Mouse (Mus musculus) forebrain, postnatal 0 days (tissue): ENCODE data around the gene Iqce. TPM values are rescaled to one million over a fixed set of nuclear protein-coding genes. Genes with fewer than 3 reads are reported as not detected.

Experiments
- ATAC-seq: fragments of 200-750 bp; cut with Nextera tagmentation; 2 replicates; pipeline ENCODE4 v1.8.0; 2017; ENCODE audit warnings: mild to moderate bottlenecking, moderate library complexity
- DNase-seq: peaks from one replicate; pipeline ENCODE4 v3.0.0-alpha.2; 2015
- H3K27ac ChIP-seq: fragments of 300-500 bp; sonication (generic); 2 replicates; pipeline ENCODE4 v1.5.1; 2014; ENCODE audit warnings: low read depth, mild to moderate bottlenecking, antibody characterized with exemption, low read length, moderate library complexity, mixed read lengths
- H3K27me3 ChIP-seq: fragments of 300-500 bp; sonication (generic); 2 replicates; pipeline ENCODE4 v1.6.1; 2014; ENCODE audit warnings: mild to moderate bottlenecking, low read length, mixed read lengths; ENCODE audit not compliant: insufficient read depth
- H3K36me3 ChIP-seq: fragments of 300-500 bp; sonication (generic); 2 replicates; pipeline ENCODE4 v1.6.1; 2014; ENCODE audit warnings: mild to moderate bottlenecking, moderate library complexity; ENCODE audit not compliant: insufficient read depth
- H3K4me1 ChIP-seq: fragments of 300-500 bp; sonication (generic); 2 replicates; pipeline ENCODE4 v1.6.1; 2014; ENCODE audit warnings: antibody characterized with exemption; ENCODE audit not compliant: insufficient read depth
- H3K4me2 ChIP-seq: fragments of 300-500 bp; sonication (generic); 2 replicates; pipeline ENCODE4 v1.6.1; 2014; ENCODE audit warnings: low read depth, mild to moderate bottlenecking, moderate library complexity
- H3K4me3 ChIP-seq: fragments of 300-500 bp; sonication (generic); 2 replicates; pipeline ENCODE4 v1.5.1; 2014; ENCODE audit warnings: low read depth, low read length, mixed read lengths
- H3K9ac ChIP-seq: fragments of 300-500 bp; sonication (generic); 2 replicates; pipeline ENCODE4 v1.6.1; 2014; ENCODE audit warnings: mild to moderate bottlenecking
- H3K9me3 ChIP-seq: fragments of 300-500 bp; sonication (generic); 2 replicates; pipeline ENCODE4 v1.6.1; 2016; ENCODE audit warnings: low read length
- CTCF ChIP-seq: sonication (generic); IDR thresholded peaks from 2 replicates; pipeline ENCODE4 v1.5.1; 2016; ENCODE audit warnings: antibody characterized with exemption, control low read depth, low read depth
- WGBS: fragments of 180-500 bp; shearing (Covaris S2); extraction: QIAGEN DNeasy Blood & Tissue Kit; methylation state at CpG from one replicate; pipeline ENCODE4 v1.1.7; 2014; 5-methylcytosine and 5-hydroxymethylcytosine counted together
- polyA plus RNA-seq: library from polyadenylated mRNA; unstranded; fragments of >200 nt; fragmentation: Nextera tagmentation; extraction: Ambion mirVana; gene quantifications from 2 replicates; pipeline ENCODE4 v1.2.1, GENCODE M21; 2015
- total RNA-seq: library from RNA; depleted of rRNA; stranded (reverse); fragments of >200 nt; gene quantifications from 2 replicates; pipeline ENCODE4 v1.2.3, GENCODE M21; 2014

Gene Iqce
- total and polyA plus RNA-seq, 2 experiments from 2014 or later: 27.1 to 30.6 TPM

DNA sequence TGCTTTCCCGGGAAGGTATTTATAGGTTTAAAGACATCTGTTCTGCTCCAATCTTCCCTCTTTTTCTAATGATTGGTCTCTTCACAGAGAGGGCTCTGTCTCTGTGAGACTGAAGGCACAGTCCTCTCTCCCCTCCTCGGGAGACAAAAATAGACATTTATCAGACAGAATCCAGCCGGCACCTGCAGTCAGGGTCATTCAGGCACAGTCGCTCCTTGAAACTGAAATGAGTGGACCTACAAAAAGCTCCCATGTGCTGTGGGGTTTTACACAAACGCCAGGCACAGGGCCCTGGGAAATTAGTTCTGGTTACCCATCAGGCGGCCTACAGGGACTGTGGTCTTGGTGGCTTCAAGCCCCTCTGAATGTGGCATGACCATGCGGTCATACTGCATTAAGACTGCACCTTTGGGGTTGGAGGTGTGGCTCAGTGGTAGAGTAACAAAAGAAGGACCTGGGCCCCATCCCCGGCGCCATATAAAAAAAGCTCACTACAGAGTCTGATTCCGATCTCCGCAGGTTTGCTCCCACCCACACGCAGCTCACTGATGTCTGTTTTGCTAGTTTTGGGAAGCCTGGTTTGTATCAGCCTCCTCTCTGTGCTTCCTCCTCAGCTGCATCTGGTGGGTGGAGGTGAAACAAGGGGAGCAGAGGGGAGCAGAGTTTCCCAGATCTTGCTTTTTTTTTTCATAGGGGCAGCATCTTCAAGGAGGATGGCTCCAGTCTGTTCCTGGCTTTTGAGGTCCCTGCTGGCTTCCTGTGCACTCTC is 40.1 kb downstream of the Iqce start:
- no peak overlapping the region for H3K9ac ChIP-seq
- H3K27ac ChIP-seq: no peak overlapping the region
- ATAC-seq (no peak), DNase-seq (no peak)
- H3K9me3 ChIP-seq: no peaks in the 10 kb centered on the region
- TF ChIP-seq CTCF: no peak
- H3K36me3 ChIP-seq: peaks cover 10% of the 10 kb centered on the region; the same call in 1 of the 2 replicates
- H3K27me3 ChIP-seq: no peaks in the 10 kb centered on the region
- peaks cover 11% of the 10 kb centered on the region; the same call in 1 of the 2 replicates for H3K4me1 ChIP-seq
- H3K4me3 ChIP-seq: no peak overlapping the region
- 44% methylated on average over 12 of the region's 12 CpGs for WGBS
- H3K4me2 ChIP-seq: no peak overlapping the region

DNA sequence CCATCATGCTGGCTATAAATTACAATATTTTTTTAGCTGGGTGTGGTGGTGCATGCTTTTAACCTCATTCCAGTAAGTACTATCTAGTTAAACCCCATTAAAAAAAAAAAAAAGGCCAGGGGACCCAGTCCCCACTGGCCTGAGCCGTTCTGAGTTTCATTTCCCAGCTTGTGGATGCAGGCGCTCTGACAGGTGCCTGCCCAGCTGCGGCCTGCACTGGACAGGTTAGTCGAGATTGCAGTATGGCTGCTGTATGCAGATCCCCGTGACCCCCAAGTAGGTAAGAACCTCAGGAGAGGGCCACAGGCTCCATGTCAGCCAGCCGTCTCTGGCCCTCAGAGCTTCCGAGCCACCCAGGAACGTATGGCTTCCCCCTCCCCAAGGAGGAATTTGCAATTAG is 40.8 kb downstream of the Iqce start:
- no peak for TF ChIP-seq CTCF
- Histone ChIP-seq H3K36me3 (0 out of 2 replicates have a peak, but pooled peaks cover 9% of the 10 kb centered on the region), H3K9me3 (no peaks in the 10 kb centered on the region), H3K4me2 (no peak overlapping the region), H3K4me1 (peaks cover 11% of the 10 kb centered on the region; the same call in 1 of the 2 replicates), H3K27ac (0 out of 2 replicates have a peak overlapping the region, but pooled peaks have one; percentile 40), H3K4me3 (no peak overlapping the region), H3K27me3 (no peaks in the 10 kb centered on the region), H3K9ac (no peak overlapping the region)
- WGBS: 54% methylated on average over 8 of the region's 8 CpGs
- no peak for ATAC-seq
- DNase-seq: no peak

GRCm38 (mm10) chr5:140660398-140660797 is 41.8 kb downstream of the Iqce start:
- peak overlapping the region; percentile 68 for H3K27ac ChIP-seq
- WGBS: 8% methylated on average over 1 of the region's 1 CpGs
- H3K9me3 ChIP-seq: no peaks in the 10 kb centered on the region
- no peaks in the 10 kb centered on the region for H3K27me3 ChIP-seq
- no peak for TF ChIP-seq CTCF
- H3K4me3 ChIP-seq: no peak overlapping the region
- H3K36me3 ChIP-seq: 0 out of 2 replicates have a peak, but pooled peaks cover 9% of the 10 kb centered on the region
- ATAC-seq: no peak
- H3K4me1 ChIP-seq: peaks cover 11% of the 10 kb centered on the region; the same call in 1 of the 2 replicates
- H3K4me2 ChIP-seq: no peak overlapping the region
- DNase-seq: no peak
- H3K9ac ChIP-seq: no peak overlapping the region

DNA sequence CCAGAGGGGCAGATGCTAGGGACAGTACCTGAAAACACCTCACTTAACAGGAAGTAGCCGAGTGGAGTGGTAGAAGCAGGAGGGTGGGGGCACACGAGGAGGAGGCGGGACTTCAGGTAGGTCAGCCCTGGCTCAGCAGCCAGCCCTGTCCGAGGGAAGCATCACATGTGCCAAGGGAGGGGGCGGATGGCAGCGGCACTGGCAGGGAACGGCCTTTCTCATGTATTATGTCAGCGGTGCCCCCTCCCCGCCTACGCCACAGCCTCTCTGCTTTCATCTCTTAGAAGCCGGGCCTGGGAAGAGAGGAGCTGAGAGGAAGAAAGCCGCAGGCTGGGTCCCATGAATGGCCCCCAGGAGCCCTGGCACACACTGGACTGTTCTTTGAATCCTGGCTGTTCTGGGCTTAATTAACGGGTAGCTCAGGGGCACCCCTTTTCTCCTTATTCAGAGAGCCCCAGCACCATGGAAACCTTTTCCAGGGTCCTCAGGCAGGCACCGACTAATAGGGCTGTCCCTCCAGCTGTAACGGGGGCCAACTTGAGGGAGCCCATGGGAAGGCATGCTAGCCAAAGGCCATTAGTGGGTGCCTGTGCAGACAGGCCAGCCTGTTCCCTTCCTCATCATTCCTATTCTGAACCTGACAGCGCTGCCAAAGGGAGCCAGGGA is 42.4 kb downstream of the Iqce start:
- 0 out of 2 replicates have a peak overlapping the region, but pooled peaks have one; percentile 13 for H3K4me2 ChIP-seq
- peaks cover 11% of the 10 kb centered on the region; the same call in 1 of the 2 replicates for H3K4me1 ChIP-seq
- H3K4me3 ChIP-seq: no peak overlapping the region
- ATAC-seq (peak; percentile 89), DNase-seq (peak; percentile 82)
- 7% methylated on average over 16 of the region's 16 CpGs for WGBS
- no peaks in the 10 kb centered on the region for H3K9me3 ChIP-seq
- no peaks in the 10 kb centered on the region for H3K27me3 ChIP-seq
- peak overlapping the region; percentile 6; the same call in 1 of the 2 replicates for H3K9ac ChIP-seq
- no peak for TF ChIP-seq CTCF
- peak overlapping the region; percentile 68; the same call in 1 of the 2 replicates for H3K27ac ChIP-seq
- H3K36me3 ChIP-seq: 0 out of 2 replicates have a peak, but pooled peaks cover 4% of the 10 kb centered on the region

DNA sequence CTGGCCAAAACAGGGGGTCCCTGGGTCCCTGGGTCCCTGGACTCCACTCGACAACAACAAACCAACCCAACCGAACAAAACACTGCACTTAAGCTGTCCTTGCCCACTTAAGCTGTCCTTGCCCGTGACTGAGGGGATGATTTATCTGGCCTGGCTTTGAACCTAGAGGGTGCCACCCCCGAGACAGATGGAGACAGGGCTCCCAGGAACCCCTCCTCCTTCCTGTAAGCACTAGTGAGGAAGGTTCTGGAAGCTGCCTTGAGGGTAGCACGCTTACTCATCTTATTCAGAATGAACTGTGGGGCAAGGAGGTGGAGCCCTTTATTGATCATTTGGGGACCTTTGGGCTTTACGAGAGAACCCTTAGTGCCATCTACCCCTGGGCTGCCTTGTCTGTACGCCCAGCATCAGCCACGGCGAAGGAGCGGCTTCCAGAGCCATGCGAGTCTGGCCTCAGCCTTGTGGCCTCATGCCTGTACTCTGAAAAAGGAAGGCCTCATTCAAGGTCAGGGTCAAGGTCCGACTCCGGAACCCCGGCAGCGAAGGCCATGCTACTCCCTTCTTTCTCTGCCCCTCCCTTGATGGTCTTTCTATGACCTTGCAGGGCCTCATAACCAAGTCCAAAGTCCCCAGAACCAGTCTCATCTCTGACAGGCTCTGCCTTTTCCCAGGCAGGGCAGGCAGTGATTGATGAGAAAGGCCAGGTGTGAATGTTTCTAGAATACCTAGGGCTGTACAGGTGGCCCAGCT is 47.9 kb downstream of the Iqce start:
- no peaks in the 10 kb centered on the region for H3K9me3 ChIP-seq
- ATAC-seq: no peak
- 86% methylated on average over 15 of the region's 15 CpGs for WGBS
- H3K36me3 ChIP-seq: no peaks in the 10 kb centered on the region
- H3K9ac ChIP-seq: no peak overlapping the region
- peaks cover under 1% of the 10 kb centered on the region; the same call in 1 of the 2 replicates for H3K4me1 ChIP-seq
- no peaks in the 10 kb centered on the region for H3K27me3 ChIP-seq
- H3K4me3 ChIP-seq: no peak overlapping the region
- DNase-seq: no peak
- no peak overlapping the region for H3K27ac ChIP-seq
- TF ChIP-seq CTCF: no peak
- no peak overlapping the region for H3K4me2 ChIP-seq

DNA sequence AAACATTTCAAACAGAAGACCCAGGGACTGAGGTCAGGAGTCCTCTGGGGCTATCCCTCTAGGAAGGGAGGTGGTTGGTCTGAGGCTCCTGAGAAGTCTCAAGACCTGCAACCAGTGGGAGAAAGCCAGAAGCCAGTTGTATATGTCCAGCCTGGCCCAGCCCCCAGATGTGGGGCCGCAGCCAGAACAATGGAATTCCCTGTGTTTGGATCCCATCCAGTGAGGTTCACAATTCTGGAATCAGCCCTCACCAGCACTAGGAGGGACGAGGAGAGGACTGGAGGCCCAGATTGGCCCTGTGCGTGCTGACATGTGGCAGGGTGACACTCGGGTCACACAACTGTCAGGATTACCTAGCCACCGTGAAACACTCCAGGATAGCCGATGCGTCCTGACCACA is 49.6 kb downstream of the Iqce start:
- Histone ChIP-seq H3K9ac (no peak overlapping the region), H3K27me3 (no peaks in the 10 kb centered on the region), H3K36me3 (no peaks in the 10 kb centered on the region), H3K4me1 (no peaks in the 10 kb centered on the region), H3K27ac (no peak overlapping the region), H3K4me3 (no peak overlapping the region), H3K9me3 (no peaks in the 10 kb centered on the region), H3K4me2 (no peak overlapping the region)
- ATAC-seq (no peak), DNase-seq (no peak)
- WGBS: 55% methylated on average over 7 of the region's 7 CpGs
- TF ChIP-seq CTCF: no peak
